ENCODE assay signal across 8 mouse cellular contexts in genomic region chr1:82285461-82286189, GRCm38 (mm10). TPM values are rescaled to one million over a fixed set of nuclear protein-coding genes. Genes with fewer than 3 reads are reported as not detected.
DNase-seq lines count a peak whose midpoint lies in the region; ATAC-seq lines count a peak whose summit lies in the region.

No protein-coding gene starts in this region.

- H3K9ac ChIP-seq in heart, embryonic 14.5 days (ENCODE audit: low read length), result peak overlapping the region; percentile 96
- peak overlapping the region; percentile 33 for H3K9ac ChIP-seq in hindbrain, embryonic 15.5 days
- peak overlapping the region; percentile 66 for H3K9ac ChIP-seq in midbrain, embryonic 16.5 days (ENCODE audit: low read depth, low read length)

- peak overlapping the region; percentile 75 to 84 for H3K27ac ChIP-seq in heart, embryonic 14.5 days (replicated peaks in 1 of 2; ENCODE audit: control insufficient read depth in 1 of 2, insufficient read depth in 1 of 2, low read depth in 2 of 2, low read length in 2 of 2)
- peak overlapping the region; percentile 75 for H3K27ac ChIP-seq in embryonic facial prominence, embryonic 10.5 days (replicated peaks)
- peak overlapping the region; percentile 52; the same call in 1 of the 2 replicates for H3K27ac ChIP-seq in hindbrain, embryonic 15.5 days (replicated peaks)
- H3K27ac ChIP-seq in midbrain, embryonic 16.5 days (ENCODE audit: low read length), result peak overlapping the region; percentile 60; the same call in 1 of the 2 replicates

- H3K36me3 ChIP-seq in heart, embryonic 14.5 days (ENCODE audit: control insufficient read depth, insufficient read depth, low read length), result peaks cover 26% of the 10 kb centered on the region
- peaks cover 32% of the 10 kb centered on the region for H3K36me3 ChIP-seq in embryonic facial prominence, embryonic 10.5 days (replicated peaks)
- 0 out of 2 replicates have a peak, but pooled peaks cover 4% of the 10 kb centered on the region for H3K36me3 ChIP-seq in hindbrain, embryonic 15.5 days
- peaks cover 5% of the 10 kb centered on the region for H3K36me3 ChIP-seq in midbrain, embryonic 16.5 days (ENCODE audit: control insufficient read depth, insufficient read depth, low read length)

- ATAC-seq in heart, embryonic 14.5 days (ENCODE audit: insufficient number of reproducible peaks, insufficient read depth, low FRiP score, low read depth), result no peak
- ATAC-seq in hindbrain, embryonic 15.5 days (ENCODE audit: low FRiP score, low read depth), result no peak
- no peak for ATAC-seq in midbrain, embryonic 16.5 days

- DNase-seq in heart, adult 11 months, result no peak
- DNase-seq in embryonic facial prominence, embryonic 10.5 days (ENCODE audit: low spot score), result no peak
- no peak for DNase-seq in right cerebral cortex, postnatal 4 days
- DNase-seq in left cerebral cortex, postnatal 25 days (ENCODE audit: low spot score in 2 of 2), result no peak
- no peak for DNase-seq in gastrocnemius, postnatal 4 days (ENCODE audit: low spot score in 2 of 2)

- 0 out of 2 replicates have a peak, but pooled peaks cover 11% of the 10 kb centered on the region for H3K27me3 ChIP-seq in heart, embryonic 14.5 days (ENCODE audit: control insufficient read depth, insufficient read depth, low read length)
- H3K27me3 ChIP-seq in embryonic facial prominence, embryonic 10.5 days (replicated peaks; ENCODE audit: low read depth, poor library complexity, severe bottlenecking), result peaks cover 33% of the 10 kb centered on the region
- H3K27me3 ChIP-seq in hindbrain, embryonic 15.5 days, result no peaks in the 10 kb centered on the region
- H3K27me3 ChIP-seq in midbrain, embryonic 16.5 days (ENCODE audit: control insufficient read depth, insufficient read depth, low read depth, low read length), result no peaks in the 10 kb centered on the region

- peak overlapping the region; percentile 56 to 78 for H3K4me3 ChIP-seq in heart, embryonic 14.5 days (ENCODE audit: control insufficient read depth in 1 of 2, insufficient read depth in 1 of 2, low read depth in 1 of 2, low read length in 2 of 2)
- H3K4me3 ChIP-seq in embryonic facial prominence, embryonic 10.5 days, result peak overlapping the region; percentile 76
- peak overlapping the region; percentile 83 for H3K4me3 ChIP-seq in hindbrain, embryonic 15.5 days
- H3K4me3 ChIP-seq in midbrain, embryonic 16.5 days (ENCODE audit: low read depth, low read length), result peak overlapping the region; percentile 42

- H3K4me2 ChIP-seq in heart, embryonic 14.5 days (ENCODE audit: low read length), result peak overlapping the region; percentile 73
- H3K4me2 ChIP-seq in hindbrain, embryonic 15.5 days, result peak overlapping the region; percentile 91
- peak overlapping the region; percentile 76 for H3K4me2 ChIP-seq in midbrain, embryonic 16.5 days (ENCODE audit: low read length)

- WGBS in heart, embryonic 14.5 days, result 25% methylated on average over 5 of the region's 5 CpGs
- 41% methylated on average over 5 of the region's 5 CpGs for WGBS in embryonic facial prominence, embryonic 10.5 days
- 9% methylated on average over 5 of the region's 5 CpGs for WGBS in hindbrain, embryonic 15.5 days
- WGBS in midbrain, embryonic 16.5 days, result 12% methylated on average over 5 of the region's 5 CpGs

- intact Hi-C loops in left cerebral cortex, postnatal 25 days (cut with DNase I), result loop anchor here (5.0 kb wide), 1 partner anchor 173 kb away; no protein-coding TSS in a partner anchor

- no peaks in the 10 kb centered on the region for H3K9me3 ChIP-seq in heart, embryonic 14.5 days (ENCODE audit: control insufficient read depth, low read length)
- H3K9me3 ChIP-seq in embryonic facial prominence, embryonic 10.5 days, result peaks cover 9% of the 10 kb centered on the region; the same call in 1 of the 2 replicates
- H3K9me3 ChIP-seq in hindbrain, embryonic 15.5 days, result no peaks in the 10 kb centered on the region
- H3K9me3 ChIP-seq in midbrain, embryonic 16.5 days (replicated peaks; ENCODE audit: control insufficient read depth, low read length, poor library complexity, severe bottlenecking), result no peaks in the 10 kb centered on the region

- H3K4me1 ChIP-seq in heart, embryonic 14.5 days (ENCODE audit: control insufficient read depth in 2 of 2, insufficient read depth in 2 of 2, low read length in 2 of 2), result peaks cover 20 to 40% of the 10 kb centered on the region in 2 experiments
- H3K4me1 ChIP-seq in embryonic facial prominence, embryonic 10.5 days, result peaks cover 76% of the 10 kb centered on the region
- H3K4me1 ChIP-seq in hindbrain, embryonic 15.5 days (replicated peaks), result peaks cover 70% of the 10 kb centered on the region
- H3K4me1 ChIP-seq in midbrain, embryonic 16.5 days (ENCODE audit: control insufficient read depth, insufficient read depth, low read length), result peaks cover 51% of the 10 kb centered on the region

RNA-seq across cellular contexts. Expression of gene Irs1, which starts 5.6 kb away (rescaled TPM):
- polyA plus RNA-seq in heart, embryonic 14.5 days (2014; fragmentation: Nextera tagmentation; extraction: Ambion mirVana), result 10.5 and 10.7 TPM in 2 replicates
- polyA plus RNA-seq in embryonic facial prominence, embryonic 10.5 days (2016; fragmentation: Nextera tagmentation; extraction: Ambion mirVana), result 7.9 and 8.9 TPM in 2 replicates
- polyA plus RNA-seq in hindbrain, embryonic 15.5 days (2015; fragmentation: Nextera tagmentation; extraction: Ambion mirVana), result 9.0 and 9.5 TPM in 2 replicates
- polyA plus RNA-seq in midbrain, embryonic 16.5 days (2015; fragmentation: Nextera tagmentation; extraction: Ambion mirVana), result 7.9 and 8.9 TPM in 2 replicates
- 10 to 100 TPM; 17.3 to 17.4 TPM for total RNA-seq in left cerebral cortex, postnatal 25 days (2021)
- 100 to 1,000 TPM in 1 of 2 experiments, 10 to 100 TPM in 1; 90.7 to 105 TPM for total RNA-seq in gastrocnemius, postnatal 4 days (2021)

RNA-seq across cellular contexts. Expression of gene Rhbdd1, which starts 30.6 kb away (rescaled TPM):
- 7.0 and 8.7 TPM in 2 replicates for polyA plus RNA-seq in heart, embryonic 14.5 days (2014; fragmentation: Nextera tagmentation; extraction: Ambion mirVana)
- polyA plus RNA-seq in embryonic facial prominence, embryonic 10.5 days (2016; fragmentation: Nextera tagmentation; extraction: Ambion mirVana), result 8.9 and 10.1 TPM in 2 replicates
- polyA plus RNA-seq in hindbrain, embryonic 15.5 days (2015; fragmentation: Nextera tagmentation; extraction: Ambion mirVana), result 4.0 and 4.1 TPM in 2 replicates
- polyA plus RNA-seq in midbrain, embryonic 16.5 days (2015; fragmentation: Nextera tagmentation; extraction: Ambion mirVana), result 3.8 and 4.5 TPM in 2 replicates
- 1 to 10 TPM; 6.3 to 7.1 TPM for total RNA-seq in left cerebral cortex, postnatal 25 days (2021)
- 10 to 100 TPM; 10.6 to 10.9 TPM for total RNA-seq in gastrocnemius, postnatal 4 days (2021)

RNA-seq across cellular contexts. Expression of gene Gm9747, which starts 52.7 kb away (rescaled TPM):
- polyA plus RNA-seq in heart, embryonic 14.5 days (2014; fragmentation: Nextera tagmentation; extraction: Ambion mirVana), result 38.8 and 40.1 TPM in 2 replicates
- 18.7 and 24.9 TPM in 2 replicates for polyA plus RNA-seq in embryonic facial prominence, embryonic 10.5 days (2016; fragmentation: Nextera tagmentation; extraction: Ambion mirVana)
- polyA plus RNA-seq in hindbrain, embryonic 15.5 days (2015; fragmentation: Nextera tagmentation; extraction: Ambion mirVana), result 28.3 and 28.8 TPM in 2 replicates
- polyA plus RNA-seq in midbrain, embryonic 16.5 days (2015; fragmentation: Nextera tagmentation; extraction: Ambion mirVana), result 24.8 and 26.0 TPM in 2 replicates
- not detected for total RNA-seq in left cerebral cortex, postnatal 25 days (2021)
- not detected for total RNA-seq in gastrocnemius, postnatal 4 days (2021)

Comparison
In these comparisons a context has a peak if more than half of its experiments do, and no peak if none do; other contexts are left out.
1. H3K9ac ChIP-seq: peak in every context shown above with its lines; median percentile 96 in heart, embryonic 14.5 days; 66 in midbrain, embryonic 16.5 days; 33 in hindbrain, embryonic 15.5 days.